Mouse (Mus musculus): ENCODE data around the gene Kcnj5.

Gene Kcnj5

DNA sequence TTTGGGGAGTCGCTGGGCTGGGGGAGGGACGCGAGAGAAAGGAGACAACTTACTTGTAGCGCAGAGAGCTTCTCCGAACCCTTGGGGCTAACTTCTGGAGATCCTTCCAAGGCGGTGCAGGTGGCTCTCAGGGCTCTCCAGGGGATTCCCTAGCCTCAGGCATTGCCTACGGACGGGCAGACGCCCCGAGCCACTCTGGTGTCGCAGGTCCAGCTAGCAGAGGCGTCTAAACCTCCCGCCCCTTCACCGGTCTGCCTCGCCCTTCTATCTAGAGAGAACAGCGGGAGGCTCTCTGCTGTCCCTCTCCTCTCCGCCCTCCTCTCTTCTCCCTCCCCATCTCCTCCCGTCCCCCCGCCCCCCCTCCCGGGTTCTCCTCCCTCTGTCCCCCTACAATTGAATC, at the start of gene Kcnj5:
Kcnj5 (minus strand) TSS at position 300 of the 400 bp plus-strand sequence.
- DNase-seq (ENCODE audit: low read depth in 1 of 2, low spot score in 2 of 2), result no peak

GRCm38 (mm10) chr9:32392716-32393115, 48.6 kb upstream of the Kcnj5 start:
- no peak for DNase-seq (ENCODE audit: low read depth in 1 of 2, low spot score in 2 of 2)

DNA sequence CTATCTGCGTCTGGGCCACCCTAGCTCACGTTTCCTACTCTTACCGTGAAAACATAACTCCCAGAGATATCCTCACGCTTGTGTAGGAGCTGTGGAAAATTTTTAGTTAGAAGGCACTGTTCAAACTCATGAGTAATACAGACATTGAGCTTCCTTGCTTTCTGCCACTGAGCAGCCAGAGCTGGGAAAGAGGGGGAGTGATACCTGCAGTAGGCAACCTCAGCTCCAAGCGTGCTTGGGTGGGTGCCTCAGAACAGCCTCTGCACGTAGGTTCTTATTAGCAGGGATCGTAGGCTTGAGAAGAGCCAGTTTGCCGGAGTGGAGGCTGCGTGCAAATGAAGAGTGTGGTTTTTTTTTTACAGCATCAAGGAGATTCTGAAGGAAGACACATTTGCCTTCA, 47.6 kb upstream of the Kcnj5 start:
- DNase-seq (ENCODE audit: low read depth in 1 of 2, low spot score in 2 of 2), result no peak

GRCm38 (mm10) chr9:32391092-32391491, 46.9 kb upstream of the Kcnj5 start:
- DNase-seq (ENCODE audit: low read depth in 1 of 2, low spot score in 2 of 2), result no peak

- DNase-seq (ENCODE audit: low read depth in 1 of 2, low spot score in 2 of 2), result no peak
These were observed 44.0 kb upstream of the Kcnj5 start for GRCm38 (mm10) chr9:32388120-32388519.

DNA sequence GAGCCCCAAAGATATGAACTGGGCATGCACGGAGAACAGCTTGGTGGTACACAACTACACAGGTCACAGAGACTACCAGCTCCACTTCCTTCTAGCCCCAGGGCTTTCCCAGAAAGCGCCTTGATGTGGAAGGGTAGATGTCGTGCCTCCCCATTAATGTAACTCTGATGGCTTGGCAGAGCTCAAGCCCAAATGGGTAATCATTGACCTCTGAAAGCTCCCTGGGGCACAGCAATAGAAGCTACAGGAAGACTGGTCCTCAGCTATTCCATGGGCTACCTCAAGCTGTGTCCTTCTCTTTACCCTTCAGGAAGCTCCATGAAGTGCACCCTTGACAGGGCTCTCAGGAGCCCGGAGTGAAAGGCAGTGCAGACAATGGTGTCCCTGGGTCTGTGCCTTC, 40.8 kb upstream of the Kcnj5 start:
- DNase-seq (ENCODE audit: low read depth in 1 of 2, low spot score in 2 of 2), result no peak

DNA sequence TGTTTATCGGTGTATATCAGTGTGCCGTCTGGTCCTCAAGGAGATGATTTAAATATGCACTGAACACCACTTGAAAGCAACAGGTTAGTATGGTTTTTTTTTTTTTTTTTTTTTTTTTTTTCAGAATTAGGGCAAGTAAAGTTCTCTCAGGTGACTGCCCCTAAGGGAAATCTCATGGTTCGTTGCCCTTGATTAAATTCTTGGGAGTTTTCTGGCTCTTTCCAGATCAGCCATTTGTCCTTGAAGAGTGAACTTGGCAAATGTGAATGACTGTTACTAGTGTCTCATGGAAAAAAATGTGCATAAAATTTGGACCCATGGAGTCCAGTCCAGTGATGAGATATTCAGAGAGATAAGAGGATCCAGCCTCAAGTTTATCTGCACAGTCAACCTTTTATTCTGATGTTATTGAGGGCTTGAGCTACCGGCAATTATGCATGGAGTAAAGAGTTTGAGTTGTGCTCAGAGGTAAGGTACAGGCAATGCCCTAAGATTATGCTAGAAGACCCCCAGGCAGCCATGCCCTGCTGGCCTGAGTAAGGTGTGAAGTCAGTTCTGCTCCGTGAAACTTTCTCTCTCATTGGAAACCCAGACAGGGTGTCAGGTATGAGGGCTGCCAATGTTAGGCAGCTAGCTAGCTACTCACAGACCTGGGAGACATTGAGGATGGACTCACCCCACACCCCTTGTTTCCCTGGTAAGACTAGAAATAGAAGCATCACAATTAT, 32.9 kb upstream of the Kcnj5 start:
- DNase-seq (ENCODE audit: low read depth in 1 of 2, low spot score in 2 of 2), result no peak

- no peak for DNase-seq (ENCODE audit: low read depth in 1 of 2, low spot score in 2 of 2)
These were observed 31.9 kb upstream of the Kcnj5 start for GRCm38 (mm10) chr9:32376031-32376430.

- DNase-seq (ENCODE audit: low read depth in 1 of 2, low spot score in 2 of 2), result no peak
These were observed 29.5 kb upstream of the Kcnj5 start for GRCm38 (mm10) chr9:32373656-32374055.

- no peak for DNase-seq (ENCODE audit: low read depth in 1 of 2, low spot score in 2 of 2)
These were observed 28.1 kb upstream of the Kcnj5 start, which contains the start of gene Kcnj1 for GRCm38 (mm10) chr9:32372202-32372601. Gene Kcnj1 (plus strand): TSS chr9:32372493.

DNA sequence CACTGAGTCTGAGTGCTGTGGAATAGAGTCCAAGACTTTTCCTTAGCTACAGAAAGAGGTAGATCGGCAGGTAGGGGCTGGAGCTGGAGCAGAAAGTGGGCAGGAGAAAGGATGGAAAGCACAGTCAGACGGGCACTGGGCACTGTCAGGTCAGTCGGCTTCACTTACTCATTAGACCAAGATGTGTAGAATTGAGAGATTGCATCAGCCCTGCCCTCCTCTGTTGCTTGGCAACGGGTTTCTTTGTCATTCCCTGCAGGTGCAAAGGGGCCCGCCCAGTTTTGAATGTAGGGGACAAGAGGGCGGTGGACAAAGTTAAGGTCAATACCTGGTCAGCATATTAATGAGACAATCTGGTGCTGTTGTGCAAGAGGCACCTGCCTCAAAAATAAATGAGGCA, 25.2 kb upstream of the Kcnj5 start:
- no peak for DNase-seq (ENCODE audit: low read depth in 1 of 2, low spot score in 2 of 2)

GRCm38 (mm10) chr9:32368812-32369211, 24.7 kb upstream of the Kcnj5 start:
- DNase-seq (ENCODE audit: low read depth in 1 of 2, low spot score in 2 of 2), result no peak

GRCm38 (mm10) chr9:32360770-32361169, 16.6 kb upstream of the Kcnj5 start:
- no peak for DNase-seq (ENCODE audit: low read depth in 1 of 2, low spot score in 2 of 2)

- DNase-seq (ENCODE audit: low read depth in 1 of 2, low spot score in 2 of 2), result peak in 1 of 2 experiments; percentile 26
These were observed 6.2 kb upstream of the Kcnj5 start for GRCm38 (mm10) chr9:32350332-32350731.

- DNase-seq (ENCODE audit: low read depth in 1 of 2, low spot score in 2 of 2), result no peak
These were observed 5.2 kb upstream of the Kcnj5 start for GRCm38 (mm10) chr9:32349344-32349743.

DNA sequence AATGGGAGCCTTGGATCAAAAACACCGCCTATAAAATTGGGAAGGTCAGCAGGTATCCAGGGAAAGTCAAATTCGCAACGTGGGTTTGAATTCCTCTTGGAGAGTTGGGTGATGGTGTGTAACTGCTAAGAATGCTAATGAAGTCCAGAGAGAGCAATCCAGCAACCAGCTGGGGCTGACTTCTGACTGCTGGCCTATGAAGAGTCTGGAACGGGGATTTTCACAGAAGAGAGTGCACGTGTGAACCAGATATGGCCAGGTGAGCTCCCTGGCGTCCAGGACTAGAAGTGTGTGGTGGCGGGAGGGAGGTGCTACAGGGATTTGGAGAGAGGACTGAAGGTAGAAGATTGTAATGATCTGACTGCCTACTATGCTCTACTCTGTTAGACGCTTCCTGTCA, 3.9 kb upstream of the Kcnj5 start:
- DNase-seq (ENCODE audit: low read depth in 1 of 2, low spot score in 2 of 2), result no peak

- no peak for DNase-seq (ENCODE audit: low read depth in 1 of 2, low spot score in 2 of 2)
These were observed 339 bp upstream of the Kcnj5 start for GRCm38 (mm10) chr9:32344489-32344888.

DNA sequence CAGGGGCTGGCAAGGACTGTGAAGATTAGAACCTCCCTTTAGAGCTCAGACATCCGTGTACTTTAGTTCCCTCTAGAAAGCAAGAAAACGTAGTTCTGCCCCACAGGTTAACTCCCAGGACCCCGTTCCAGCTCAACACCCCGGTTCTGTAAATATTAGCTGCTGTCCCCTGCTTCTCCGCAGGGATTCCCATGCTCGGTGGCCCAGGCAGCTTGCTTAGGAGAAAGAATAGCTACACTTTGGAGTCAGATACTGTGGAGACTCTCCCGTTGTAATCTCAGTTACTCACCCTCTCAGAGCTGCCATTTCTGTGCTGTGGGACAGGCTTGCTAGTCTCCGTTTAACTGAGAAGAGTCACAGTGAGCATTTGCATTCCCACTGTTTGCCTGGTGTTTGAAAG, 1.2 kb downstream of the Kcnj5 start:
- DNase-seq (ENCODE audit: low read depth in 1 of 2, low spot score in 2 of 2), result no peak

DNA sequence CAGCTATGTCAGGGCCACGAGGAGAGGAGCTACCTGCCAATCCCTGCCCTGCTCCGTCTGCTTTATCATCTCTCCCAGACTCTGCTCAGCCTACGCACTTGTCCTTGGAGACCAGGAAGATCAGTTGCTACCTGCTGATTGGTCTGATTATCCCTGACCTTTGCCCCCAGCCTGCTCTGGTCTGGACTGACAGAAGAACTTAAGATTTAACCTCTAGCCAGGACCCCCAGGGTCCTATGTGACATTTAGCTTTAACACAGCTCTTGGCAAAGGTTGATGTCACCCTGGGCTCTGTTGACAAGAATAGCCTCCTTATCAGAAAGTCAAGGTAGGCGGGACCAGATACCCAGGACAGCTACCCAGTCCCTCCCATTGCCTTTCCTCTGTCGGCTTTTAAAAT, 3.3 kb downstream of the Kcnj5 start:
- DNase-seq (ENCODE audit: low read depth in 1 of 2, low spot score in 2 of 2), result no peak

- DNase-seq (ENCODE audit: low read depth in 1 of 2, low spot score in 2 of 2), result no peak
These were observed 8.6 kb downstream of the Kcnj5 start for GRCm38 (mm10) chr9:32335389-32336150.

DNA sequence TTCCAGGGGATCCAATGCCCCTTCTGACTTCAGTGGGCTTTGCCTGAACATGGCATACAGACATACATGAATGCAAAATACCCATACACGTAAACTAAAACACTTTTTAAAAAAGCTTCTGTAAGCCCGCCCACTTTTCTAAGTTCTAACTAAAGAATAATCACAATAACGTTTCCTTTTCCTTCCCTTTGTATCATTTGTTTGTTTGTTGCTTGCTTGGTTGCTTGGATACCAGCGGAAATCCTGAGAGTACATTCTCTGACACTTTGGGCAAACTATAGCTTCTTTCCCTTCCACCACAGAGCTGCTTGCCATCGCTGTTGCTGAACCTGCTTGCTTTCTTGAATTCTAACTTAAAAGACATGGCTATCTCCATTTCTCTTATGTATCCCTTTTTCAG, 13.0 kb downstream of the Kcnj5 start:
- DNase-seq (ENCODE audit: low read depth in 1 of 2, low spot score in 2 of 2), result no peak

GRCm38 (mm10) chr9:32328777-32329176, 15.4 kb downstream of the Kcnj5 start:
- no peak for DNase-seq (ENCODE audit: low read depth in 1 of 2, low spot score in 2 of 2)

DNA sequence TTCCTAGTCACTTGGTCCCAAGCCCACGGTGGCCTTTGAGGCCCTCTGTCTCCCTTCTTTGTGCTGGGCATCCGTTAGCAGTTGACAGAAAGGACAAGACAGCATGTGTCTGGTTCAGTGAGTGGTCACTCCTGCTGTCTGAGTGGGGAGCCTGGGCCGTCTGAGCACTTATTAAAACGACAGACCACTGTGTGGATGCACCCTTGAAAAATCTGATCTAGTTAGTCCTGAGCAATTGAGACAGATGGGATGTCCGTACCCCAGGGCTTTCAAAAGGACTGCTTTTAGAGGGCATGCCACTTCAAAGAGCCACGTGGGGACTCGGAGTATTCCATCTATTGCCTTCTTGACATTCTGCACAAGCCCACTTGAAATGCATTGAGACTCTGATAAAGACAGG, 20.5 kb downstream of the Kcnj5 start:
- no peak for DNase-seq (ENCODE audit: low read depth in 1 of 2, low spot score in 2 of 2)

Measured in monocyte, adult 2 months (primary cell).